Mouse (Mus musculus): ENCODE data around the gene Hrh2. TPM values are rescaled to one million over a fixed set of nuclear protein-coding genes. Genes with fewer than 3 reads are reported as not detected.

Gene Hrh2
- polyA plus RNA-seq, 2 experiments, result 0.13 TPM; not detected in 1

- Histone ChIP-seq H3K27me3 (ENCODE audit: control insufficient read depth, insufficient read depth, low read length) (peaks cover 36% of the 10 kb centered on the region), H3K36me3 (ENCODE audit: control insufficient read depth, insufficient read depth, low read length) (no peaks in the 10 kb centered on the region), H3K27ac (replicated peaks; ENCODE audit: low read depth, low read length) (no peak overlapping the region), H3K9me3 (ENCODE audit: control insufficient read depth, low read length) (no peaks in the 10 kb centered on the region), H3K4me2 (replicated peaks; ENCODE audit: low read depth, low read length, severe bottlenecking) (no peak overlapping the region), H3K4me3 (replicated peaks; ENCODE audit: low read length) (no peak overlapping the region), H3K9ac (ENCODE audit: low read depth, low read length, severe bottlenecking) (no peak overlapping the region), H3K4me1 (ENCODE audit: control insufficient read depth, insufficient read depth, low read length) (no peaks in the 10 kb centered on the region)
- no peak for ATAC-seq (ENCODE audit: low FRiP score, low read depth)
- WGBS, result 50% methylated on average over 5 of the region's 5 CpGs
- TF ChIP-seq POLR2A (IDR thresholded peaks at IDR 0.05; ENCODE audit: borderline replicate concordance, extremely low read depth, insufficient read depth, insufficient read length), result no peak
- DNase-seq (ENCODE audit: low spot score), result no peak
These were observed 1.7 kb downstream of the Hrh2 start for GRCm38 (mm10) chr13:54193580-54193979.

- no peaks in the 10 kb centered on the region for H3K9me3 ChIP-seq (ENCODE audit: control insufficient read depth, low read length)
- H3K4me1 ChIP-seq (ENCODE audit: control insufficient read depth, insufficient read depth, low read length), result no peaks in the 10 kb centered on the region
- no peak for TF ChIP-seq POLR2A (IDR thresholded peaks at IDR 0.05; ENCODE audit: borderline replicate concordance, extremely low read depth, insufficient read depth, insufficient read length)
- ATAC-seq (ENCODE audit: low FRiP score, low read depth) (no peak), DNase-seq (ENCODE audit: low spot score) (no peak)
- no peak overlapping the region for H3K4me3 ChIP-seq (replicated peaks; ENCODE audit: low read length)
- H3K9ac ChIP-seq (ENCODE audit: low read depth, low read length, severe bottlenecking), result no peak overlapping the region
- no peak overlapping the region for H3K4me2 ChIP-seq (replicated peaks; ENCODE audit: low read depth, low read length, severe bottlenecking)
- 38% methylated on average over 9 of the region's 9 CpGs for WGBS
- no peaks in the 10 kb centered on the region for H3K36me3 ChIP-seq (ENCODE audit: control insufficient read depth, insufficient read depth, low read length)
- 0 out of 2 replicates have a peak, but pooled peaks cover 6% of the 10 kb centered on the region for H3K27me3 ChIP-seq (ENCODE audit: control insufficient read depth, insufficient read depth, low read length)
- no peak overlapping the region for H3K27ac ChIP-seq (replicated peaks; ENCODE audit: low read depth, low read length)
These were observed 7.1 kb downstream of the Hrh2 start for GRCm38 (mm10) chr13:54199000-54199399.

GRCm38 (mm10) chr13:54202458-54202857, 10.5 kb downstream of the Hrh2 start:
- ATAC-seq (ENCODE audit: low FRiP score, low read depth) (no peak), DNase-seq (ENCODE audit: low spot score) (no peak)
- no peak for TF ChIP-seq POLR2A (IDR thresholded peaks at IDR 0.05; ENCODE audit: borderline replicate concordance, extremely low read depth, insufficient read depth, insufficient read length)
- Histone ChIP-seq H3K9me3 (ENCODE audit: control insufficient read depth, low read length) (no peaks in the 10 kb centered on the region), H3K4me1 (ENCODE audit: control insufficient read depth, insufficient read depth, low read length) (no peaks in the 10 kb centered on the region), H3K9ac (ENCODE audit: low read depth, low read length, severe bottlenecking) (no peak overlapping the region), H3K4me2 (replicated peaks; ENCODE audit: low read depth, low read length, severe bottlenecking) (no peak overlapping the region), H3K4me3 (replicated peaks; ENCODE audit: low read length) (no peak overlapping the region), H3K36me3 (ENCODE audit: control insufficient read depth, insufficient read depth, low read length) (no peaks in the 10 kb centered on the region), H3K27me3 (ENCODE audit: control insufficient read depth, insufficient read depth, low read length) (no peaks in the 10 kb centered on the region), H3K27ac (replicated peaks; ENCODE audit: low read depth, low read length) (no peak overlapping the region)
- 80% methylated on average over 8 of the region's 8 CpGs for WGBS

GRCm38 (mm10) chr13:54203419-54203818, 11.5 kb downstream of the Hrh2 start:
- H3K4me3 ChIP-seq (replicated peaks; ENCODE audit: low read length), result no peak overlapping the region
- no peak overlapping the region for H3K4me2 ChIP-seq (replicated peaks; ENCODE audit: low read depth, low read length, severe bottlenecking)
- 73% methylated on average over 2 of the region's 2 CpGs for WGBS
- no peaks in the 10 kb centered on the region for H3K4me1 ChIP-seq (ENCODE audit: control insufficient read depth, insufficient read depth, low read length)
- H3K9me3 ChIP-seq (ENCODE audit: control insufficient read depth, low read length), result no peaks in the 10 kb centered on the region
- H3K36me3 ChIP-seq (ENCODE audit: control insufficient read depth, insufficient read depth, low read length), result no peaks in the 10 kb centered on the region
- H3K27me3 ChIP-seq (ENCODE audit: control insufficient read depth, insufficient read depth, low read length), result no peaks in the 10 kb centered on the region
- H3K27ac ChIP-seq (replicated peaks; ENCODE audit: low read depth, low read length), result no peak overlapping the region
- DNase-seq (ENCODE audit: low spot score) (no peak), ATAC-seq (ENCODE audit: low FRiP score, low read depth) (no peak)
- no peak overlapping the region for H3K9ac ChIP-seq (ENCODE audit: low read depth, low read length, severe bottlenecking)
- TF ChIP-seq POLR2A (IDR thresholded peaks at IDR 0.05; ENCODE audit: borderline replicate concordance, extremely low read depth, insufficient read depth, insufficient read length), result no peak

GRCm38 (mm10) chr13:54205195-54205594, 13.3 kb downstream of the Hrh2 start:
- Histone ChIP-seq H3K27ac (replicated peaks; ENCODE audit: low read depth, low read length) (no peak overlapping the region), H3K4me2 (replicated peaks; ENCODE audit: low read depth, low read length, severe bottlenecking) (no peak overlapping the region), H3K36me3 (ENCODE audit: control insufficient read depth, insufficient read depth, low read length) (no peaks in the 10 kb centered on the region), H3K9me3 (ENCODE audit: control insufficient read depth, low read length) (no peaks in the 10 kb centered on the region), H3K4me1 (ENCODE audit: control insufficient read depth, insufficient read depth, low read length) (no peaks in the 10 kb centered on the region), H3K4me3 (replicated peaks; ENCODE audit: low read length) (no peak overlapping the region), H3K27me3 (ENCODE audit: control insufficient read depth, insufficient read depth, low read length) (no peaks in the 10 kb centered on the region), H3K9ac (ENCODE audit: low read depth, low read length, severe bottlenecking) (no peak overlapping the region)
- no peak for TF ChIP-seq POLR2A (IDR thresholded peaks at IDR 0.05; ENCODE audit: borderline replicate concordance, extremely low read depth, insufficient read depth, insufficient read length)
- no peak for ATAC-seq (ENCODE audit: low FRiP score, low read depth)
- DNase-seq (ENCODE audit: low spot score), result no peak
- 80% methylated on average over 7 of the region's 7 CpGs for WGBS
